In genomic region chr2:163640493-163640892, GRCm38 (mm10) we compare ENCODE assay signal across 12 mouse cellular contexts. TPM values are rescaled to one million over a fixed set of nuclear protein-coding genes. Genes with fewer than 3 reads are reported as not detected.
A peak's percentile ranks its signal among the peaks of the same experiment; 100 is the strongest.
DNase-seq lines count a peak whose midpoint lies in the region; ATAC-seq and TF ChIP-seq lines count a peak whose summit lies in the region.
"Had no signal": no experiment of that assay in that cellular context is flagged by ENCODE, and none has a peak within 500 bp of the region (broad histone marks: within the 10 kb centered on the region; RNA-seq: fewer than 3 reads in every experiment).

No protein-coding gene starts in this region.

- H3K4me2 ChIP-seq in kidney, embryonic 16.5 days (replicated peaks; ENCODE audit: low read depth, low read length) = no peak overlapping the region
- peak overlapping the region; percentile 77 for H3K4me2 ChIP-seq in liver, embryonic 16.5 days (ENCODE audit: low read depth, low read length)

- no peaks in the 10 kb centered on the region for H3K9me3 ChIP-seq in erythroblast, embryonic 14.5 days (ENCODE audit: control insufficient read depth, low read length)
- no peaks in the 10 kb centered on the region for H3K9me3 ChIP-seq in kidney, embryonic 16.5 days (ENCODE audit: low read length)
- no peaks in the 10 kb centered on the region for H3K9me3 ChIP-seq in MEL (replicated peaks; ENCODE audit: insufficient read depth, low read length)
- no peaks in the 10 kb centered on the region for H3K9me3 ChIP-seq in liver, embryonic 16.5 days (replicated peaks; ENCODE audit: control insufficient read depth, low read length)

- H3K4me3 ChIP-seq in erythroblast, embryonic 14.5 days (replicated peaks) = peak overlapping the region; percentile 95
- no peak overlapping the region for H3K4me3 ChIP-seq in kidney, embryonic 16.5 days (ENCODE audit: low read length)
- no peak overlapping the region for H3K4me3 ChIP-seq in MEL (ENCODE audit: control insufficient read depth in 1 of 2, insufficient read depth in 1 of 2, low read depth in 2 of 2, low read length in 2 of 2)
- H3K4me3 ChIP-seq in liver, embryonic 16.5 days (ENCODE audit: low read depth, low read length) = peak overlapping the region; percentile 100

- no peaks in the 10 kb centered on the region for H3K27me3 ChIP-seq in erythroblast, embryonic 14.5 days (ENCODE audit: control insufficient read depth)
- no peaks in the 10 kb centered on the region for H3K27me3 ChIP-seq in kidney, embryonic 16.5 days (ENCODE audit: insufficient read depth, low read length)
- H3K27me3 ChIP-seq in MEL (ENCODE audit: control insufficient read depth in 1 of 2, insufficient read depth in 2 of 2, low read length in 2 of 2) = no peaks in the 10 kb centered on the region
- H3K27me3 ChIP-seq in liver, embryonic 16.5 days (ENCODE audit: control insufficient read depth, insufficient read depth, low read depth, low read length) = no peaks in the 10 kb centered on the region

- TF ChIP-seq POLR2A in MEL (IDR thresholded peaks at IDR 0.05; ENCODE audit: control insufficient read depth in 1 of 2, insufficient read depth in 1 of 2, low read depth in 1 of 2, low read length in 2 of 2, poor library complexity in 1 of 2) = no peak

- peak in 1 of 3 experiments; percentile 8; a peak in 1 of 6 replicates for TF ChIP-seq CTCF in MEL (IDR thresholded peaks at IDR 0.05 in 2 of 3, conservative IDR thresholded peaks at IDR 0.05 in 1 of 3; ENCODE audit: control insufficient read depth in 1 of 3, insufficient read depth in 1 of 3, low read depth in 2 of 3, low read length in 3 of 3, poor library complexity in 1 of 3, severe bottlenecking in 1 of 3)

- no peak for TF ChIP-seq RAD21 in MEL (IDR thresholded peaks at IDR 0.05; ENCODE audit: low read depth, low read length)

- H3K27ac ChIP-seq in kidney, embryonic 16.5 days (ENCODE audit: low read length) = peak overlapping the region; percentile 96; the same call in 1 of the 2 replicates
- H3K27ac ChIP-seq in MEL (ENCODE audit: control insufficient read depth, low read depth, low read length) = peak overlapping the region; percentile 92
- H3K27ac ChIP-seq in liver, embryonic 16.5 days (ENCODE audit: low read length) = peak overlapping the region; percentile 30; the same call in 1 of the 2 replicates

- no peak overlapping the region for H3K9ac ChIP-seq in kidney, embryonic 16.5 days (replicated peaks; ENCODE audit: low read length)
- H3K9ac ChIP-seq in MEL (ENCODE audit: control insufficient read depth, low read depth, low read length, poor library complexity, severe bottlenecking) = no peak overlapping the region
- H3K9ac ChIP-seq in liver, embryonic 16.5 days (ENCODE audit: low read depth, low read length) = no peak overlapping the region

- H3K4me1 ChIP-seq in erythroblast, embryonic 14.5 days (ENCODE audit: control insufficient read depth) = peaks cover 66% of the 10 kb centered on the region
- H3K4me1 ChIP-seq in kidney, embryonic 16.5 days (ENCODE audit: insufficient read depth, low read length) = peaks cover 41% of the 10 kb centered on the region
- peaks cover 25 to 26% of the 10 kb centered on the region in 2 experiments for H3K4me1 ChIP-seq in MEL (ENCODE audit: control insufficient read depth in 1 of 2, insufficient read depth in 2 of 2, low read length in 2 of 2)
- peaks cover 53% of the 10 kb centered on the region for H3K4me1 ChIP-seq in liver, embryonic 16.5 days (ENCODE audit: control insufficient read depth, low read depth, low read length)

- peaks cover 71% of the 10 kb centered on the region for H3K79me2 ChIP-seq in MEL (ENCODE audit: control insufficient read depth, insufficient read depth, low read length, poor library complexity)

- no peak for DNase-seq in kidney, adult 11 months
- DNase-seq in MEL (ENCODE audit: low read depth, low spot score) = no peak
- no peak for DNase-seq in urinary bladder, postnatal 14 days (ENCODE audit: low spot score)
- DNase-seq in cerebellum, postnatal 36 days = no peak
- DNase-seq: adrenal gland, postnatal 36 days; cerebellum, adult 9-11 months; kidney, postnatal 36 days; left cerebral cortex, postnatal 4 days had no signal

- 87% methylated on average over 3 of the region's 3 CpGs for WGBS in kidney, embryonic 16.5 days
- WGBS in liver, embryonic 16.5 days (ENCODE audit: insufficient replicate concordance) = 54% methylated on average over 3 of the region's 3 CpGs

- H3K36me3 ChIP-seq in erythroblast, embryonic 14.5 days (ENCODE audit: control insufficient read depth) = peaks cover 87% of the 10 kb centered on the region
- peaks cover 4% of the 10 kb centered on the region; the same call in 1 of the 2 replicates for H3K36me3 ChIP-seq in kidney, embryonic 16.5 days (ENCODE audit: insufficient read depth, low read length)
- peaks cover 51 to 67% of the 10 kb centered on the region in 2 experiments for H3K36me3 ChIP-seq in MEL (ENCODE audit: control insufficient read depth in 1 of 2, insufficient read depth in 2 of 2, low read length in 2 of 2)
- H3K36me3 ChIP-seq in liver, embryonic 16.5 days (ENCODE audit: control insufficient read depth, insufficient read depth) = peaks cover 61% of the 10 kb centered on the region

- no peak for ATAC-seq in erythroblast, adult 5-6 weeks (replicated peaks; ENCODE audit: low FRiP score, poor library complexity, severe bottlenecking)
- ATAC-seq in kidney, embryonic 16.5 days (ENCODE audit: low FRiP score, low TSS enrichment) = no peak
- ATAC-seq in liver, embryonic 16.5 days (ENCODE audit: low read depth) = no peak

- no peak for TF ChIP-seq EP300 in MEL (IDR thresholded peaks at IDR 0.05; ENCODE audit: low read depth in 1 of 2, low read length in 2 of 2)

TF ChIP-seq in MEL, 35 proteins besides CTCF, POLR2A, EP300 and RAD21:
- no peak for TF ChIP-seq KAT2A (conservative IDR thresholded peaks at IDR 0.05; ENCODE audit: low read depth, low read length)
- TF ChIP-seq ELF1 (IDR thresholded peaks at IDR 0.05; ENCODE audit: low read depth, low read length) = 0 out of 2 replicates have a peak, but pooled peaks have one; percentile 1
- TF ChIP-seq POLR2AphosphoS2 (IDR thresholded peaks at IDR 0.05; ENCODE audit: low read length) = peak; percentile 73

RNA-seq across cellular contexts. Expression of gene Serinc3, which starts 4.4 kb away (rescaled TPM):
- 13.2 and 20.3 TPM in 2 replicates for polyA plus RNA-seq in erythroblast, embryonic 14.5 days (2012)
- 1,365 and 1,400 TPM in 2 replicates for total RNA-seq in erythroblast, adult 5-6 weeks (2015; ENCODE audit: low replicate concordance)
- total RNA-seq in erythroblast, adult 5-6 weeks (2017; ENCODE audit: low replicate concordance) = 1,814 and 2,055 TPM in 2 replicates
- 48.9 and 50.1 TPM in 2 replicates for polyA plus RNA-seq in kidney, embryonic 16.5 days (2015; fragmentation: Nextera tagmentation; extraction: Ambion mirVana)
- 326 and 348 TPM in 2 replicates for total RNA-seq in MEL (2012; rRNA removed)
- polyA plus RNA-seq in MEL (2012; ENCODE audit: insufficient read depth in 1 of 2, insufficient read length in 2 of 2, low read depth in 1 of 2, low replicate concordance in 2 of 2, missing spikeins in 1 of 2) = 100 to 1,000 TPM; 637 to 650 TPM
- polyA plus RNA-seq in liver, embryonic 16.5 days (2015; fragmentation: Nextera tagmentation; extraction: Ambion mirVana) = 138 and 149 TPM in 2 replicates

RNA-seq across cellular contexts. Expression of gene Pkig, which starts 17.7 kb away (rescaled TPM):
- 136 and 157 TPM in 2 replicates for polyA plus RNA-seq in erythroblast, embryonic 14.5 days (2012)
- total RNA-seq in erythroblast, adult 5-6 weeks (2015; ENCODE audit: low replicate concordance) = 15.0 and 25.0 TPM in 2 replicates
- 23.4 and 25.2 TPM in 2 replicates for total RNA-seq in erythroblast, adult 5-6 weeks (2017; ENCODE audit: low replicate concordance)
- 180 and 187 TPM in 2 replicates for polyA plus RNA-seq in kidney, embryonic 16.5 days (2015; fragmentation: Nextera tagmentation; extraction: Ambion mirVana)
- total RNA-seq in MEL (2012; rRNA removed) = 74.6 and 79.5 TPM in 2 replicates
- 100 to 1,000 TPM in 1 of 2 experiments, not detected in 1; 160 TPM for polyA plus RNA-seq in MEL (2012; ENCODE audit: insufficient read depth in 1 of 2, insufficient read length in 2 of 2, low read depth in 1 of 2, low replicate concordance in 2 of 2, missing spikeins in 1 of 2)
- 83.1 and 86.6 TPM in 2 replicates for polyA plus RNA-seq in liver, embryonic 16.5 days (2015; fragmentation: Nextera tagmentation; extraction: Ambion mirVana)

RNA-seq across cellular contexts. Expression of gene Ttpal, which starts 38.4 kb away (rescaled TPM):
- polyA plus RNA-seq in erythroblast, embryonic 14.5 days (2012) = 1.2 TPM in 2 replicates
- 6.5 and 10.0 TPM in 2 replicates for total RNA-seq in erythroblast, adult 5-6 weeks (2015; ENCODE audit: low replicate concordance)
- total RNA-seq in erythroblast, adult 5-6 weeks (2017; ENCODE audit: low replicate concordance) = 5.5 and 8.8 TPM in 2 replicates
- 34.0 and 35.7 TPM in 2 replicates for polyA plus RNA-seq in kidney, embryonic 16.5 days (2015; fragmentation: Nextera tagmentation; extraction: Ambion mirVana)
- total RNA-seq in MEL (2012; rRNA removed) = 17.1 and 20.4 TPM in 2 replicates
- polyA plus RNA-seq in MEL (2012; ENCODE audit: insufficient read depth in 1 of 2, insufficient read length in 2 of 2, low read depth in 1 of 2, low replicate concordance in 2 of 2, missing spikeins in 1 of 2) = 10 to 100 TPM in 1 of 2 experiments, not detected in 1; 18.9 TPM
- polyA plus RNA-seq in liver, embryonic 16.5 days (2015; fragmentation: Nextera tagmentation; extraction: Ambion mirVana) = 9.2 and 10.6 TPM in 2 replicates

Comparison
In these comparisons a context has a peak if more than half of its experiments do, and no peak if none do; other contexts are left out.
1. H3K4me3 ChIP-seq: peak in erythroblast, embryonic 14.5 days (single experiment) and liver, embryonic 16.5 days (single experiment); none in kidney, embryonic 16.5 days (single experiment) and MEL (0 of 2).
2. H3K27ac ChIP-seq: peak in every context shown above with its lines; median percentile 96 in kidney, embryonic 16.5 days; 92 in MEL; 30 in liver, embryonic 16.5 days.